Mouse (Mus musculus) stomach, embryonic 16.5 days (tissue): ENCODE data around the gene D10Wsu102e. TPM values are rescaled to one million over a fixed set of nuclear protein-coding genes. Genes with fewer than 3 reads are reported as not detected.

Experiments
- ATAC-seq: fragments of 200-750 bp; cut with Nextera tagmentation; 2 replicates; pipeline ENCODE4 v1.8.0; 2017; ENCODE audit warnings: moderate number of reproducible peaks, moderate TSS enrichment; ENCODE audit not compliant: insufficient read depth, low FRiP score
- H3K27ac ChIP-seq: fragments of 300-500 bp; sonication (generic); 2 replicates; pipeline ENCODE4 v1.5.1; 2014; ENCODE audit warnings: low read length
- H3K27me3 ChIP-seq: fragments of 300-500 bp; sonication (generic); 2 replicates; pipeline ENCODE4 v1.6.1; 2014; ENCODE audit warnings: low read length, control low read depth, mixed read lengths; ENCODE audit not compliant: control insufficient read depth, insufficient read depth
- H3K36me3 ChIP-seq: fragments of 300-500 bp; sonication (generic); 2 replicates; pipeline ENCODE4 v1.6.1; 2014; ENCODE audit warnings: low read length; ENCODE audit not compliant: control insufficient read depth, insufficient read depth
- H3K4me1 ChIP-seq: fragments of 300-500 bp; sonication (generic); 2 replicates; pipeline ENCODE4 v1.6.1; 2014; ENCODE audit warnings: low read length, control low read depth, mixed read lengths; ENCODE audit not compliant: control insufficient read depth, insufficient read depth
- H3K4me2 ChIP-seq: fragments of 300-500 bp; sonication (generic); 2 replicates; pipeline ENCODE4 v1.6.1; 2014; ENCODE audit warnings: low read depth, low read length, mixed read lengths
- H3K4me3 ChIP-seq: fragments of 300-500 bp; sonication (generic); replicated peaks from 2 replicates; pipeline ENCODE4 v1.5.1; 2014; ENCODE audit warnings: mild to moderate bottlenecking, low read length
- H3K9ac ChIP-seq: fragments of 300-500 bp; sonication (generic); 2 replicates; pipeline ENCODE4 v1.6.1; 2014; ENCODE audit warnings: low read length
- H3K9me3 ChIP-seq: fragments of 300-500 bp; sonication (generic); replicated peaks from 2 replicates; pipeline ENCODE4 v1.6.1; 2016; ENCODE audit warnings: low read length, control low read depth; ENCODE audit not compliant: control insufficient read depth
- WGBS: fragments of 180-500 bp; shearing (Covaris S2); extraction: QIAGEN DNeasy Blood & Tissue Kit; methylation state at CpG from one replicate; pipeline ENCODE4 v1.1.7; 2014; 5-methylcytosine and 5-hydroxymethylcytosine counted together
- polyA plus RNA-seq: library from polyadenylated mRNA; unstranded; fragments of >200 nt; fragmentation: Nextera tagmentation; extraction: Ambion mirVana; gene quantifications from 2 replicates; pipeline ENCODE4 v1.2.1, GENCODE M21; 2015

D10Wsu102e gene
- polyA plus RNA-seq, 1 experiment from 2014 or later: 0.61 TPM

DNA sequence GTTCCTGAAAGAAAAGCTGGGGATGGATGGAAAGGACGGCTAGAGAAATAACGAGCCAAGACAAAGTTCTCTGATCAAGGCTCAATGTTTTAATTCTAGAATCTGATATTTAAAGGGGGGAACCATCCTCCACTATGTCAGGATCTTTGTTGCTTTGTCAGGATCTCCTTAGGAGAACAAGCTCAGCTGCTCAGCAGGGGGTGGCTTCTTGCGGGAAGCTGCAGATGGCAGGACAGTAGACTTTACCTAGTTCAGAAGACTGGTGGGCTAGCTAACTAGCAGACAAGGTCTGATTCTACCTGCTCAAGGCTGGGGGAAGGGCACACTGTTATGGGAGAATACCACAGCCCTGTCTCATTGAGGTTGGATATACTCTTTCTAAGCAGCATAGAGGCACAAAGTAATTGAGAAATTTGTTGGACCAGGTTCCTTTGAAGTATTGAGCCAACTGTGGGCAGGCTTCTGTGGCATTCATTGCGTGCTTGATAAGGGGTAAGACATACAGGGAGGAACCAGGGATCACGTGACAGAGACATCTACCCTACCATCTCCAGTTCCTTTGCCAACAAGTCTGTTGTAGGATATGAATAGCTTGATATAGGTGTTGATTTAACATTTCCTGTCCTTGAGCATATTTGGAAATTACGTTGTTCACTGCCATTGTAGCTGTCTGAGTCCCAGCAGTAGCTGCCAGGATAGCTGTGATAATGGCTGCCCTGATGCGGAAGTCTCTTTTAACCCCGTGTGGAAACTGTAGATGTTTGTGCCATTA lies 17.1 kb downstream of the D10Wsu102e start:
- H3K27ac ChIP-seq: no peak overlapping the region

DNA sequence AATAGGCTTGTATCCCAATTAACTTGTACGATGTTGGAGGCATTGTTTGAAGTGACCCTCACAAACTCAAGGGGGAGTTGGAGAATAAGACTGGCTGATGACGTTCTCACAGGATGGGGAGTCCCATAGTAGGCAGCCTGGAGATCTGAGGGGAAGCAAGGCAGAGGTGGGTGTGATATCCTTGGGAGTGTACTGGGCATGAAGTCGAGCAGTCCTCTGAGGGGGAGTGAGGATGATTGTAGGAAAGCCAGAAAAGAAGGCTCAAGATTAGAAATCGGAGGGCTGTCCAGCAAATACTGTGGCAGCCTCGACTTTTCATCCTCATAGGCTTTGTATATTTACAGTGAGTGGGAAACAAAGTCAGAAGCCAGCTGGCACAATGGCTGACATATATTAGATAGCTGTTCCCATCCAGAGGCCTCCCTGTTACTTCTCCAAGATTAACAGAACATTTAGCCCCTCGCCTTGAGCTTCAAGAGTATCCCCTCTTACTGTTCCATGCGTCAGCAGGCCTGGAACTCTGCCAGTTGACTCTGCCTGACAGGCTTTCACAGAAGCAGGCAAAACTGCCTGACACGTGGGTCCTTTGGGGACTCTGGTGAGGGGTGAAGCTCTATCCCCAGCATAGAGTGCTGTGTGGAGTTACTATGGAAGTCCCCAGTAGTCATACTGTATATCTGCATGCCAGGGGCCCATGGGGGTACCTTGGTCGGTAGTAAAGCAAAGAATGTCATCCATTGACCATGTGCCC lies 18.2 kb downstream of the D10Wsu102e start:
- no peak; the same call in 1 of the 2 replicates for ATAC-seq
- 61% methylated on average over 9 of the region's 9 CpGs for WGBS
- H3K27ac ChIP-seq: no peak overlapping the region

More for the DNA sequence above, 17.1 kb downstream of the D10Wsu102e start:
- H3K4me3 ChIP-seq: no peak overlapping the region
- H3K27me3 ChIP-seq: no peaks in the 10 kb centered on the region
- H3K9ac ChIP-seq: no peak overlapping the region
- ATAC-seq: no peak
- H3K4me2 ChIP-seq: no peak overlapping the region
- H3K36me3 ChIP-seq: no peaks in the 10 kb centered on the region; the same call in 1 of the 2 replicates
- WGBS: 85% methylated on average over 8 of the region's 8 CpGs
- no peaks in the 10 kb centered on the region for H3K9me3 ChIP-seq
- no peaks in the 10 kb centered on the region; the same call in 1 of the 2 replicates for H3K4me1 ChIP-seq

DNA sequence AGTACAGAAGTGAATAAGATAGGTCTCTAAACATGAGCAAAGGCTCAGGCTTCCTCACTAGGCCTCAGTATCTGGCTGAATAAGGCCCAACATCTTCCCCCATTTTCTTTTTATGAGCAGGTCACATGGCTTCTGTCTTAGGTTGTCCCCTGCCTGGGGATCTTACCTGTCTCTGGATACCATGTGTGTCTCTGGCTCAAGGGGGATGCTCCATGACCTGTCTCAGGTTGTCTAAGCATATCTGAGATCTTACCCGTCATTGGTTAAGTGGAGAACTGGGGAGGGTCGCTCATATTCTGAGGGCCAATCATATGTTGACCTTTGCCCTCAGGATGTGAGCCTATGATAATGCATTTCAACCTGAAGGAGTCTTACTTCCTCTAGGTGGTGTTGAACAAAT lies 20.5 kb downstream of the D10Wsu102e start:
- no peak overlapping the region for H3K27ac ChIP-seq
- H3K9ac ChIP-seq: no peak overlapping the region
- H3K36me3 ChIP-seq: no peaks in the 10 kb centered on the region
- no peaks in the 10 kb centered on the region for H3K9me3 ChIP-seq
- no peak overlapping the region for H3K4me2 ChIP-seq
- no peaks in the 10 kb centered on the region for H3K27me3 ChIP-seq
- no peaks in the 10 kb centered on the region; the same call in 1 of the 2 replicates for H3K4me1 ChIP-seq
- no peak for ATAC-seq
- H3K4me3 ChIP-seq: no peak overlapping the region
- 90% methylated on average over 2 of the region's 2 CpGs for WGBS

More for the DNA sequence above, 18.2 kb downstream of the D10Wsu102e start:
- no peaks in the 10 kb centered on the region for H3K27me3 ChIP-seq
- H3K4me2 ChIP-seq: no peak overlapping the region
- H3K9ac ChIP-seq: no peak overlapping the region
- no peaks in the 10 kb centered on the region; the same call in 1 of the 2 replicates for H3K36me3 ChIP-seq
- no peak overlapping the region for H3K4me3 ChIP-seq
- no peaks in the 10 kb centered on the region for H3K9me3 ChIP-seq
- H3K4me1 ChIP-seq: no peaks in the 10 kb centered on the region; the same call in 1 of the 2 replicates

DNA sequence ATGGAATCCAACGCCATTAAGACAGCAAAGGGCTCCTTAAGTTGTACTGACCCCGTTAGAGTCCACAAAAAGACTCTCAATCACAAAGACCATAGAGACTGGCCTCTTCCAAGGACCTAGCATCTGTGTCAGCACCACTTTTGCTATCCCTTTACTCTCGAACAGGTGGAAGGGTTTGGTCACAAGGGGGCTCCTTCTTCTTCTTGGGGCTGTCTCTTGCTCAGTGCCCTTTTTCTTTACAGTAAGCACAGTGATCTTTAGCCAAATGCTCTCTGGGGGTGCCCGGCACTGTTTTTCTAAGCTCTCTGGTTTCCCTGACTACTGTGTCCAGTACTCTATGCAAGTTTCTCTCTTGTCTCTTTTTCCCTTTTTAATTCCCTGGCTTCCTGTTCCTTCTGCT lies 22.5 kb downstream of the D10Wsu102e start:
- no peaks in the 10 kb centered on the region for H3K9me3 ChIP-seq
- H3K27me3 ChIP-seq: no peaks in the 10 kb centered on the region
- 75% methylated on average over 4 of the region's 4 CpGs for whole genome bisulfite sequencing
- no peak overlapping the region for H3K4me3 ChIP-seq
- no peak overlapping the region for H3K4me2 ChIP-seq
- no peaks in the 10 kb centered on the region; the same call in 1 of the 2 replicates for H3K4me1 ChIP-seq
- no peak for ATAC-seq
- no peak overlapping the region for H3K9ac ChIP-seq
- H3K27ac ChIP-seq: no peak overlapping the region
- H3K36me3 ChIP-seq: no peaks in the 10 kb centered on the region

DNA sequence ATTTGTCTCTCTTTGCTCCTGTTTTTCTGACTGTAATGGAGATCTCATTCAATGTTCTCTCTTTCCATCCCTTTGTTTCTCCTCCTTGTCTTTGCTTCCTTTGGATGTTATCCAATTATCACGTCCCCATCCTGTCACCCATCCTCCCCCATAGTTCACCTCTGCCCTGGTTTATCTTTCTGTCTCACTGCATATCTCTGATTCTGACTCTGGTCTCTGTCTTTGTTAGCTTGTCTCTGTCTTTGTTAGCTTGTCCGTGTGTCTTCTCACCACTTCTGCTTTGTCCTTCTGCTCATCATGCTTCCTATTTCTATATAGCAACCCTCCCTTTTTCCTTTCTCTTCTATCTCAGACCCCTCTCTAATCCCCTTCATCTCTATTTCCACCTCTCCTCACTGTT lies 23.0 kb downstream of the D10Wsu102e start:
- no peak overlapping the region for H3K9ac ChIP-seq
- H3K4me3 ChIP-seq: no peak overlapping the region
- H3K27me3 ChIP-seq: no peaks in the 10 kb centered on the region
- H3K9me3 ChIP-seq: no peaks in the 10 kb centered on the region
- no peak for ATAC-seq
- H3K4me1 ChIP-seq: no peaks in the 10 kb centered on the region; the same call in 1 of the 2 replicates
- no peak overlapping the region for H3K27ac ChIP-seq
- H3K4me2 ChIP-seq: no peak overlapping the region
- WGBS: 69% methylated on average over 2 of the region's 2 CpGs
- H3K36me3 ChIP-seq: no peaks in the 10 kb centered on the region

DNA sequence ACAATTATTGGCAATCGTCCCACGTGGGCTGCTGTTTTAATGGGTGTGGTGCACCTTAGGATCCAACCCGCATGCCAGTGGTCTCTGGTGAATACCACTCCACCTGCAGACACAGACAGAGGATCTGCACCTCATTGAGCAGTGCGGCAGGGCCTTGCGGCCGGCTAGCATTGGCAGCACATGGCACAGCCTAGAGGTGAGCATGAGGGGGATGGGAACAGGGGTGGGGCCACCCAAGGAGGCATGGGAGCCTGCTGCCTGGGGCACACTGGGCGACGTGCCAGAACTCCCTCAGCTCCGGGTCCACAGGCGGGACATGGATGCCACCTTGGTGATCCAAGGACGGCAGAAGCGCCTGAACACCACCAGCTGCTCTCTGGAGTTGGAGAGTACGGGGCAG lies 23.8 kb downstream of the D10Wsu102e start:
- ATAC-seq: no peak
- H3K4me3 ChIP-seq: no peak overlapping the region
- WGBS: 84% methylated on average over 13 of the region's 13 CpGs
- H3K4me2 ChIP-seq: no peak overlapping the region
- H3K27me3 ChIP-seq: no peaks in the 10 kb centered on the region
- no peak overlapping the region for H3K27ac ChIP-seq
- H3K9me3 ChIP-seq: no peaks in the 10 kb centered on the region
- H3K4me1 ChIP-seq: no peaks in the 10 kb centered on the region
- no peaks in the 10 kb centered on the region for H3K36me3 ChIP-seq
- H3K9ac ChIP-seq: no peak overlapping the region

DNA sequence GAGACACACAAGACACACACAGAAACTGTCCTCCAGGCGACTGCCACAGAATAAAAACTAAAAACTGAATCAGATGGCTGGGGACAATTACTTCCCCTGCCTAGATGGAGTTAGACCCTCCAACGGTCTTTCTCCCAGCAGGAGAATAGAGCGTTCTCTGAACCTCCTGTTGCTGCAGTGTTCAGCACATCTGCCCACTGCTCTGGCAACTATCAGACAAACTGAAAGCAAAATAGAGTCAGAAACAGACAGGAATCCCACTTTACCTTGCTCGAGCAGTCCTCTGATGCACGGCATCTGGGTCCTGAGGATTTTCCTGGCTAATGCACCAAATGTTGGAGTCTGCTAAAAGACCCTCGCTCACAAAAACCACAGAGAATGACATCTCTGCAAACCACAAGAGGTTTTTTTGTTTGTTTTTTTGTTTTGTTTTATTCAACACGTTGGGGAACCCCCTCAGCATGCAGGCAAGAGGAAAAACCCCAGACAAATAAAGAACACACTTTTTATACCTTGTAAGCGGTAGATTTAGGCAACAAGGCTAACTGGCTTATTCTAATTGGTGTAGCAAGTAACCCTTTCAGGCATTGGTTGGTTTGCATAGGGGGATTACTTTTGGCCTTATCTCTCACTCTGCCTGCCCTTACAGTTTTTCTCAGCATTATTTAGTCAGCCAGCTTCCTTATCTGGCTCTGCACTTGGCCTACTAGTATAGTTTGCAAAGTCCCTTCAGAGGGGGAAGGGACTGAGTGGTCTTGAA lies 24.6 kb downstream of the D10Wsu102e start:
- Histone ChIP-seq H3K36me3 (no peaks in the 10 kb centered on the region), H3K4me2 (no peak overlapping the region), H3K9ac (no peak overlapping the region), H3K27me3 (no peaks in the 10 kb centered on the region), H3K4me3 (no peak overlapping the region), H3K4me1 (no peaks in the 10 kb centered on the region), H3K9me3 (no peaks in the 10 kb centered on the region), H3K27ac (no peak overlapping the region)
- ATAC-seq: no peak
- 86% methylated on average over 8 of the region's 8 CpGs for WGBS

DNA sequence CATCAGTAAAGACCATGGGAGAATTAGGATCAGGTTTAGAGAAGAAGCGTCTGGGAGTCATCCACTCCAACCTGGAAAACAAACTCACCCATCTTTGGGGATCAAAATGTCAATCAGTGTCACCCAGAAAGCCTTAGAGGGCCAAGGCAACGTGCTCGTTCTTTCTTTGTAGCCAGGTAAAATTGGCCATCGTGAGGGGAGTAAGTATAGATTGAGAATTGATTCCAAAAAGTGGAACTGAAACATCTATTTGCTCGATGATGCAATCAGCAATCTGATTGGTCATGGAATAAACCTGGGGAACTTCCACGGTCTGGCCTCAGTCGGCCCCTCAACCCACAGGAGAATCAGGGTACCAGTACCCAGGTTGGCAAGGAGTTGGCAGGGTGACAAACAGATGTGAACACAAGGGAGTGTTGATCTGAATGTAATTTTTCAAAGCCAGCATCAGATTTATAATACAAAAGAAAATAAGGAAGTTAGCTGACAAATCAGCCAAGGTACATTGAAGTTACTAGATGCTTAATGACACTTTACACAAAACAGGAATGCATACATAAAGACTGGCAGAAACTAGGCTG lies 25.4 kb downstream of the D10Wsu102e start:
- H3K4me2 ChIP-seq: no peak overlapping the region
- no peaks in the 10 kb centered on the region for H3K4me1 ChIP-seq
- no peak overlapping the region for H3K27ac ChIP-seq
- no peak for ATAC-seq
- no peaks in the 10 kb centered on the region for H3K36me3 ChIP-seq
- WGBS: 95% methylated on average over 7 of the region's 7 CpGs
- H3K27me3 ChIP-seq: no peaks in the 10 kb centered on the region
- no peaks in the 10 kb centered on the region for H3K9me3 ChIP-seq
- no peak overlapping the region for H3K9ac ChIP-seq
- no peak overlapping the region for H3K4me3 ChIP-seq
